Mouse (Mus musculus): ENCODE data around the gene Coro1b. TPM values are rescaled to one million over a fixed set of nuclear protein-coding genes. Genes with fewer than 3 reads are reported as not detected.

Gene Coro1b
- total and polyA plus RNA-seq, 2 experiments from 2014 or later = 95.2 to 116 TPM

- Histone ChIP-seq H3K27me3 (ENCODE audit: insufficient read depth, low read length) (no peaks in the 10 kb centered on the region), H3K4me3 (ENCODE audit: low read depth, low read length) (no peak overlapping the region), H3K36me3 (ENCODE audit: insufficient read depth, low read length) (no peaks in the 10 kb centered on the region), H3K4me1 (ENCODE audit: insufficient read depth, low read length) (no peaks in the 10 kb centered on the region), H3K27ac (ENCODE audit: low read depth, low read length) (no peak overlapping the region), H3K9me3 (ENCODE audit: low read length) (no peaks in the 10 kb centered on the region), H3K4me2 (ENCODE audit: low read depth, low read length, poor library complexity, severe bottlenecking) (no peak overlapping the region), H3K9ac (replicated peaks; ENCODE audit: low read length, poor library complexity, severe bottlenecking) (no peak overlapping the region)
- ATAC-seq (ENCODE audit: low FRiP score) = no peak
- 93% methylated on average over 10 of the region's 10 CpGs for WGBS
- DNase-seq (ENCODE audit: low spot score) = no peak
- 0 out of 2 replicates have a peak, but pooled peaks have one; percentile 5 for TF ChIP-seq CTCF (IDR thresholded peaks at IDR 0.05)
These were observed 22.4 kb downstream of the Coro1b start for GRCm38 (mm10) chr19:4170723-4171392.

GRCm38 (mm10) chr19:4171393-4172290, 23.2 kb downstream of the Coro1b start:
- 64% methylated on average over 13 of the region's 13 CpGs for WGBS
- H3K27me3 ChIP-seq (ENCODE audit: insufficient read depth, low read length) = no peaks in the 10 kb centered on the region
- H3K4me1 ChIP-seq (ENCODE audit: insufficient read depth, low read length) = no peaks in the 10 kb centered on the region
- H3K9me3 ChIP-seq (ENCODE audit: low read length) = no peaks in the 10 kb centered on the region
- DNase-seq (ENCODE audit: low spot score) (no peak), ATAC-seq (ENCODE audit: low FRiP score) (no peak)
- no peak overlapping the region for H3K9ac ChIP-seq (replicated peaks; ENCODE audit: low read length, poor library complexity, severe bottlenecking)
- TF ChIP-seq CTCF (IDR thresholded peaks at IDR 0.05) = no peak
- H3K4me2 ChIP-seq (ENCODE audit: low read depth, low read length, poor library complexity, severe bottlenecking) = no peak overlapping the region
- no peak overlapping the region for H3K4me3 ChIP-seq (ENCODE audit: low read depth, low read length)
- H3K27ac ChIP-seq (ENCODE audit: low read depth, low read length) = no peak overlapping the region
- H3K36me3 ChIP-seq (ENCODE audit: insufficient read depth, low read length) = no peaks in the 10 kb centered on the region

DNA sequence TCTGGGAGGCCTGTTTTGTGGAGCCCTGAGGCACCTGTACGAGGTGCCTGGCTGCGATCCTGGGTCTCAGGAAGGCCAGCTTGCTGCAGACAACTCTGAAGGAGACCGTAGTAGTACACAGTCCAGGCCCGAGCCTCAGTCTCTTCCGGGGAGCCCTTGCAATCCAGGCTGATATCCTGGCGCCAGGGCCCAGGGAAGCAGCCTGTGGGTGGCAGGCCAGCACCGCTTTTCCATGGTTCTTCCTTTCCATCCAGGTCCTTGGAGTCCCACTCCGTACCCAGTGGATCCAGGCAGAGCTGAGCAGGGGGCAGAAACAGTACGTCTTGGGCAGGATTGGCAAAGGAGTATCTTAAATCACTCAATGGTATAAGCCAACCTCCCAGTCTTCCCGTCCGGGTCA, 24.5 kb downstream of the Coro1b start:
- no peak for ATAC-seq (ENCODE audit: low FRiP score)
- DNase-seq (ENCODE audit: low spot score) = no peak
- TF ChIP-seq CTCF (IDR thresholded peaks at IDR 0.05) = peak; percentile 15; the same call in 1 of the 2 replicates
- no peaks in the 10 kb centered on the region for H3K36me3 ChIP-seq (ENCODE audit: insufficient read depth, low read length)
- H3K9ac ChIP-seq (replicated peaks; ENCODE audit: low read length, poor library complexity, severe bottlenecking) = 0 out of 2 replicates have a peak overlapping the region, but pooled peaks have one; percentile 13
- no peaks in the 10 kb centered on the region for H3K4me1 ChIP-seq (ENCODE audit: insufficient read depth, low read length)
- no peak overlapping the region for H3K27ac ChIP-seq (ENCODE audit: low read depth, low read length)
- no peak overlapping the region for H3K4me2 ChIP-seq (ENCODE audit: low read depth, low read length, poor library complexity, severe bottlenecking)
- no peak overlapping the region for H3K4me3 ChIP-seq (ENCODE audit: low read depth, low read length)
- H3K27me3 ChIP-seq (ENCODE audit: insufficient read depth, low read length) = no peaks in the 10 kb centered on the region
- WGBS = 56% methylated on average over 11 of the region's 11 CpGs
- H3K9me3 ChIP-seq (ENCODE audit: low read length) = no peaks in the 10 kb centered on the region

DNA sequence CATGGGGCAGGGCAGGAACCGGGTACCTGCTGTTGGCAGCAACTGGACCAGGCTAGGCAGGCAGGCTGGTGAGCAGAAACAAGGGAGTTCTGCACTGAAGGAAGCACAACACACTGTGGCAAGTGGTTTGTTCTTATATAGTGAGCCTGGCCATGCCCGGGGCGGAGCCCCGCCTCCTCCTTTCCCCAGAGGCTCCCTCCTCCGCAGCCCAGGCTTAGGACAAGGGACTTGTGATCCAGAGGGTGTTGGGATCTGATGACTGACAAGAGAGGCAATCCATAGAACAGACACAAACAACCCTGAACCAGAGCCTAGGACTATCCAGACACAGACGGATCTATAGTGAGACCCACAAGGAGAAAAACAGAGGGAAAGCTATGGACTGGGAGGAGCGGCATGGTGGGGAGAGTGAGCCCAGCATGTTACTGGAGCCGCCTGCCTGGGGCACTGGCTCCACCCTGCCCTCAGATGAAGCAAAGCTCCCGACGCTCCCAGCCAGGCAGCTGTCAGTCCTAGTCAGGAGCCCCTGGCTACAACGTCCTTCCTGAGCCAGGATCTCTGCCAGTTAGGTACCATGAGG, 27.0 kb downstream of the Coro1b start, which contains the start of gene Carns1:
Carns1 (minus strand) TSS at position 112 of the 580 bp plus-strand sequence.
- no peak for TF ChIP-seq CTCF (IDR thresholded peaks at IDR 0.05)
- Histone ChIP-seq H3K4me2 (ENCODE audit: low read depth, low read length, poor library complexity, severe bottlenecking) (no peak within 1 kb of the TSS), H3K4me3 (ENCODE audit: low read depth, low read length) (no peak within 1 kb of the TSS), H3K9me3 (ENCODE audit: low read length) (no peaks in the 10 kb centered on the region), H3K27me3 (ENCODE audit: insufficient read depth, low read length) (no peaks in the 10 kb centered on the region), H3K27ac (ENCODE audit: low read depth, low read length) (no peak within 1 kb of the TSS), H3K4me1 (ENCODE audit: insufficient read depth, low read length) (no peaks in the 10 kb centered on the region), H3K9ac (replicated peaks; ENCODE audit: low read length, poor library complexity, severe bottlenecking) (no peak within 1 kb of the TSS; the same call in 1 of the 2 replicates), H3K36me3 (ENCODE audit: insufficient read depth, low read length) (no peaks in the 10 kb centered on the region)
- ATAC-seq (ENCODE audit: low FRiP score) (0 out of 2 replicates have a peak, but pooled peaks have one; percentile 42), DNase-seq (ENCODE audit: low spot score) (no peak)
- WGBS = 3% methylated on average over 11 of the region's 11 CpGs

- WGBS = 88% methylated on average over 7 of the region's 7 CpGs
- TF ChIP-seq CTCF (IDR thresholded peaks at IDR 0.05) = no peak
- H3K9ac ChIP-seq (replicated peaks; ENCODE audit: low read length, poor library complexity, severe bottlenecking) = no peak overlapping the region
These were observed 32.0 kb downstream of the Coro1b start for GRCm38 (mm10) chr19:4180411-4180810.

More at GRCm38 (mm10) chr19:4180411-4180810, 32.0 kb downstream of the Coro1b start:
- H3K27ac ChIP-seq (ENCODE audit: low read depth, low read length) = no peak overlapping the region
- no peak overlapping the region for H3K4me2 ChIP-seq (ENCODE audit: low read depth, low read length, poor library complexity, severe bottlenecking)
- ATAC-seq (ENCODE audit: low FRiP score) = no peak
- DNase-seq (ENCODE audit: low spot score) = no peak
- H3K9me3 ChIP-seq (ENCODE audit: low read length) = no peaks in the 10 kb centered on the region
- H3K27me3 ChIP-seq (ENCODE audit: insufficient read depth, low read length) = no peaks in the 10 kb centered on the region
- peaks cover 4% of the 10 kb centered on the region; the same call in 1 of the 2 replicates for H3K4me1 ChIP-seq (ENCODE audit: insufficient read depth, low read length)
- H3K4me3 ChIP-seq (ENCODE audit: low read depth, low read length) = no peak overlapping the region
- H3K36me3 ChIP-seq (ENCODE audit: insufficient read depth, low read length) = no peaks in the 10 kb centered on the region

Measured in midbrain, postnatal 0 days (tissue).